Mouse (Mus musculus) brown adipose tissue, adult 24 weeks (tissue): ENCODE measurements around the gene Megf9. TPM values are rescaled to one million over a fixed set of nuclear protein-coding genes. Genes with fewer than 3 reads are reported as not detected.

ENCODE experiments used
- H3K27ac ChIP-seq: fragments of 200-500 bp; replicated peaks from 2 replicates; pipeline ENCODE4 v1.5.1; 2012; ENCODE audit warnings: low read depth, mild to moderate bottlenecking, low read length
- H3K4me1 ChIP-seq: fragments of 200-500 bp; 2 replicates; pipeline ENCODE4 v1.6.1; 2012; ENCODE audit warnings: low read length, mixed read lengths; ENCODE audit not compliant: control insufficient read depth, insufficient read depth, insufficient read length
- H3K4me3 ChIP-seq: fragments of 200-500 bp; 2 replicates; pipeline ENCODE4 v1.5.1; 2012; ENCODE audit warnings: low read depth, mild to moderate bottlenecking, low read length, moderate library complexity; ENCODE audit not compliant: insufficient read depth
- polyA plus RNA-seq: library from polyadenylated mRNA; stranded (reverse); fragments of >200 nt; gene quantifications from 2 replicates; pipeline ENCODE4 v1.2.4, GENCODE M21; 2012; ENCODE audit not compliant: missing spikeins, insufficient read depth, insufficient read length

The Megf9 gene
- polyA plus RNA-seq, 1 experiment: 26.1 TPM

- H3K27ac ChIP-seq: no peak overlapping the region
- no peak overlapping the region for H3K4me3 ChIP-seq
- H3K4me1 ChIP-seq: no peaks in the 10 kb centered on the region
Observed at GRCm38 (mm10) chr4:70412126-70412525, 122.7 kb downstream of the Megf9 start.

GRCm38 (mm10) chr4:70409994-70410721 is 124.6 kb downstream of the Megf9 start, which contains the start of gene Cdk5rap2:
Cdk5rap2 (minus strand) TSS chr4:70410443.
- Histone ChIP-seq H3K27ac (no peak within 1 kb of the TSS), H3K4me1 (no peaks in the 10 kb centered on the region), H3K4me3 (peak within 1 kb of the TSS; percentile 75)

- peak overlapping the region; percentile 75 for H3K4me3 ChIP-seq
- H3K27ac ChIP-seq: no peak overlapping the region
- H3K4me1 ChIP-seq: no peaks in the 10 kb centered on the region
Observed at GRCm38 (mm10) chr4:70409456-70409855, 125.3 kb downstream of the Megf9 start.

- no peak overlapping the region for H3K4me3 ChIP-seq
- H3K4me1 ChIP-seq: no peaks in the 10 kb centered on the region
- no peak overlapping the region for H3K27ac ChIP-seq
Observed at GRCm38 (mm10) chr4:70402109-70402819, 132.5 kb downstream of the Megf9 start.

- H3K4me1 ChIP-seq: no peaks in the 10 kb centered on the region
- no peak overlapping the region for H3K27ac ChIP-seq
- H3K4me3 ChIP-seq: no peak overlapping the region
Observed at GRCm38 (mm10) chr4:70399476-70399875, 135.3 kb downstream of the Megf9 start.

- H3K4me3 ChIP-seq: no peak overlapping the region
- no peaks in the 10 kb centered on the region for H3K4me1 ChIP-seq
- no peak overlapping the region for H3K27ac ChIP-seq
Observed at GRCm38 (mm10) chr4:70399074-70399473, 135.7 kb downstream of the Megf9 start.

- no peak overlapping the region for H3K4me3 ChIP-seq
Observed at GRCm38 (mm10) chr4:70398088-70398487, 136.7 kb downstream of the Megf9 start.

GRCm38 (mm10) chr4:70396701-70397100 is 138.1 kb downstream of the Megf9 start:
- no peak overlapping the region for H3K4me3 ChIP-seq
- no peak overlapping the region for H3K27ac ChIP-seq
- H3K4me1 ChIP-seq: no peaks in the 10 kb centered on the region

More at GRCm38 (mm10) chr4:70398088-70398487, 136.7 kb downstream of the Megf9 start:
- Histone ChIP-seq H3K27ac (no peak overlapping the region), H3K4me1 (no peaks in the 10 kb centered on the region)

- Histone ChIP-seq H3K4me3 (no peak overlapping the region), H3K4me1 (no peaks in the 10 kb centered on the region), H3K27ac (no peak overlapping the region)
Observed at GRCm38 (mm10) chr4:70394736-70395135, 140.1 kb downstream of the Megf9 start.

GRCm38 (mm10) chr4:70391760-70392372 is 142.9 kb downstream of the Megf9 start:
- no peak overlapping the region for H3K4me3 ChIP-seq
- no peaks in the 10 kb centered on the region for H3K4me1 ChIP-seq
- H3K27ac ChIP-seq: peak overlapping the region; percentile 66; the same call in 1 of the 2 replicates

GRCm38 (mm10) chr4:70391073-70391472 is 143.7 kb downstream of the Megf9 start:
- no peaks in the 10 kb centered on the region for H3K4me1 ChIP-seq
- H3K27ac ChIP-seq: peak overlapping the region; percentile 66; the same call in 1 of the 2 replicates
- H3K4me3 ChIP-seq: no peak overlapping the region

GRCm38 (mm10) chr4:70386206-70386605 is 148.6 kb downstream of the Megf9 start:
- H3K4me1 ChIP-seq: peaks cover 2% of the 10 kb centered on the region; the same call in 1 of the 2 replicates
- no peak overlapping the region for H3K4me3 ChIP-seq
- H3K27ac ChIP-seq: no peak overlapping the region

- H3K4me1 ChIP-seq: no peaks in the 10 kb centered on the region
- no peak overlapping the region for H3K4me3 ChIP-seq
- no peak overlapping the region for H3K27ac ChIP-seq
Observed at GRCm38 (mm10) chr4:70377359-70377758, 157.4 kb downstream of the Megf9 start.
